Mouse (Mus musculus): Measurements from ENCODE around the gene Chka. TPM values are rescaled to one million over a fixed set of nuclear protein-coding genes. Genes with fewer than 3 reads are reported as not detected.

Gene Chka
- polyA plus RNA-seq, 1 experiment from 2014 or later: 54.0 TPM

DNA sequence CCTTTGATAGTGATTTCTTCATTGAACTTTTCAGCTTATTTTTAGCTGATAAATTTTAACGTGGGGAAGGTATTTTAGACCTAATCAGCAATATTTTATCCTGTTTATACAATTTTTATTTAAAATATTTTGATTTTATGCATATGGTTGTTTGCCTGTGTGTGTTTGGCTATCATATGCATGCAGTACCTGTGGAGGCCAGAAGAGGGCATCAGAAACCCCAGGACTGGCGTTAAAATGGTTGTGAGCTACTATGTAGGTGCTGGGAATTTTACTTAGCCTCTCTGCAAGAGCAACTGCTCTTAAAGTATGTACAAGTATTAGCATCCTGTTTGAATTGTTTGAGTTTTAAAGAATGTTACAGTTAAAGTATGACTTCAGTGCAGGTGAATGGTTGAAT lies 13.4 kb downstream of the Chka start:
- Histone ChIP-seq H3K4me2 (ENCODE audit: low read length) (no peak overlapping the region), H3K9me3 (ENCODE audit: control insufficient read depth, low read length) (no peaks in the 10 kb centered on the region), H3K27me3 (replicated peaks; ENCODE audit: control insufficient read depth, insufficient read depth, low read length) (no peaks in the 10 kb centered on the region), H3K4me3 (ENCODE audit: low read depth, low read length) (no peak overlapping the region), H3K36me3 (ENCODE audit: control insufficient read depth, insufficient read depth, low read length) (peaks cover 14% of the 10 kb centered on the region), H3K4me1 (replicated peaks; ENCODE audit: control insufficient read depth, insufficient read depth, low read length) (peaks cover 4% of the 10 kb centered on the region; the same call in 1 of the 2 replicates), H3K9ac (ENCODE audit: low read length) (no peak overlapping the region), H3K27ac (ENCODE audit: low read depth) (no peak overlapping the region)
- ATAC-seq (replicated peaks; ENCODE audit: low FRiP score, low TSS enrichment, low read depth) (no peak), DNase-seq (ENCODE audit: low spot score) (no peak)
- 84% methylated on average over 2 of the region's 2 CpGs for WGBS

DNA sequence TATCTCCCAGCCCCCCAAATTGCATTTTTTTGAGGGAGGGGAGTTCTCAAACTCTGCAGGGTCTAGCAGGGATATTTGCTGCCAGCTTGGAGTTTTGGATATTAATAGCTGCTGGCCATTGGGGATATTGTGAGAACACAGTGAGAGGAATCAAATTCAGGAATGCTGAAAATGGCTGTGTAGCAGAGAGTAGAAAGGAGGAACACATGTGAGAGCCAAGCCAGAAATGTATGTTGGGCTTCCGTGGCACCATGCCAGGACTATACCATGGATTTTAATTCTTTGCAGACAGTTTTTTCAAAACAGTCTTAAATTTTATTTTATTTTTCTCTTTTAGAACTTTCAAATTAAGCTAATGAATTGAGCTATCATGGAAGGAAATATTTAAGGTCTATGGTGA lies 16.7 kb downstream of the Chka start:
- 77% methylated on average over 1 of the region's 1 CpGs for WGBS
- Histone ChIP-seq H3K4me3 (ENCODE audit: low read depth, low read length) (no peak overlapping the region), H3K27me3 (replicated peaks; ENCODE audit: control insufficient read depth, insufficient read depth, low read length) (no peaks in the 10 kb centered on the region), H3K9ac (ENCODE audit: low read length) (no peak overlapping the region), H3K4me2 (ENCODE audit: low read length) (no peak overlapping the region), H3K9me3 (ENCODE audit: control insufficient read depth, low read length) (no peaks in the 10 kb centered on the region), H3K36me3 (ENCODE audit: control insufficient read depth, insufficient read depth, low read length) (peaks cover 14% of the 10 kb centered on the region), H3K4me1 (replicated peaks; ENCODE audit: control insufficient read depth, insufficient read depth, low read length) (peaks cover 4% of the 10 kb centered on the region), H3K27ac (ENCODE audit: low read depth) (no peak overlapping the region)
- DNase-seq (ENCODE audit: low spot score): no peak
- no peak for ATAC-seq (replicated peaks; ENCODE audit: low FRiP score, low TSS enrichment, low read depth)

DNA sequence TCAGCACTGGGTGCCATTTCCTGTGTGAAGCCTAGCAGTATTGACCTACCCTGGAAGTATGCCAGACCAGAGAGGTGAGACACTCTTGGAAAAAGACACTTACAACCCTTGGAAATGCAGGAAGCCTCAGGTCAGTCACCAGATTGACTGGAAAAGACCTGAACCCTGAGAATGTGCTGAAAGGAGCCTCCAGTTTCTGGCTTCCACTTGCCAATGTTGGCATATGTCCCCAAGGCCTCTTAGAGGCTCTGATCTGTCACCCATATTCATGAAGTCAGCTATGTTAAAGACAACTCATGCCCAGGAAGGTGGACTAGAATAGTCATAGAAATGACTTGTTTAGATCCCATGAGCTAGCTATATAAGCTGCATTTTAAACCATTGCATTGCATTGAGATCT lies 19.9 kb downstream of the Chka start:
- Histone ChIP-seq H3K9ac (ENCODE audit: low read length) (no peak overlapping the region), H3K9me3 (ENCODE audit: control insufficient read depth, low read length) (no peaks in the 10 kb centered on the region), H3K36me3 (ENCODE audit: control insufficient read depth, insufficient read depth, low read length) (peaks cover 9% of the 10 kb centered on the region), H3K27ac (ENCODE audit: low read depth) (no peak overlapping the region), H3K4me2 (ENCODE audit: low read length) (no peak overlapping the region), H3K27me3 (replicated peaks; ENCODE audit: control insufficient read depth, insufficient read depth, low read length) (no peaks in the 10 kb centered on the region), H3K4me1 (replicated peaks; ENCODE audit: control insufficient read depth, insufficient read depth, low read length) (peaks cover 4% of the 10 kb centered on the region), H3K4me3 (ENCODE audit: low read depth, low read length) (no peak overlapping the region)
- ATAC-seq (replicated peaks; ENCODE audit: low FRiP score, low TSS enrichment, low read depth): no peak
- DNase-seq (ENCODE audit: low spot score): no peak

DNA sequence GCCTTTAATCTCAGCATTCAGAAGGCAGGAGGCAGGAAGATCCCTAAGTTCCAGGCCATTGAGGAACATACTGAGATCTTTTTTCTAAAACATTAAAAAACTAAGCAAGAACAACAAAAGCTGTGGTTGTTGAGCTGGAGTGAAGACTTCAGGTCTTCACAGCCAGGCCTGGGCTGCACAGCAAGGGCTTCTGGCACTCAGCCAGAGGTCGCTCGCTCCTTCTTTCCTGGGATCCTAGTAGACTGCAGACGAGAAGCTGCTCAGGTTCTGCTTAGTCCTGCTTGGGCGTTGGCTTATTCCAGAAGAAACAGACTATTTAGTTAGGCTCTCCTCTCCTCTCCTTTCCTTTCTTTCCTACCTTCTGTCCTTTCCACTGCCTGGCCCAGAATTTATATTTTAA lies 20.8 kb downstream of the Chka start:
- H3K9me3 ChIP-seq (ENCODE audit: control insufficient read depth, low read length): no peaks in the 10 kb centered on the region
- DNase-seq (ENCODE audit: low spot score): no peak
- H3K27ac ChIP-seq (ENCODE audit: low read depth): no peak overlapping the region
- WGBS: 60% methylated on average over 4 of the region's 4 CpGs
- H3K4me2 ChIP-seq (ENCODE audit: low read length): no peak overlapping the region
- no peak overlapping the region for H3K9ac ChIP-seq (ENCODE audit: low read length)
- no peaks in the 10 kb centered on the region for H3K27me3 ChIP-seq (replicated peaks; ENCODE audit: control insufficient read depth, insufficient read depth, low read length)
- H3K36me3 ChIP-seq (ENCODE audit: control insufficient read depth, insufficient read depth, low read length): 0 out of 2 replicates have a peak, but pooled peaks cover 13% of the 10 kb centered on the region
- H3K4me1 ChIP-seq (replicated peaks; ENCODE audit: control insufficient read depth, insufficient read depth, low read length): peaks cover 4% of the 10 kb centered on the region
- ATAC-seq (replicated peaks; ENCODE audit: low FRiP score, low TSS enrichment, low read depth): no peak
- no peak overlapping the region for H3K4me3 ChIP-seq (ENCODE audit: low read depth, low read length)

DNA sequence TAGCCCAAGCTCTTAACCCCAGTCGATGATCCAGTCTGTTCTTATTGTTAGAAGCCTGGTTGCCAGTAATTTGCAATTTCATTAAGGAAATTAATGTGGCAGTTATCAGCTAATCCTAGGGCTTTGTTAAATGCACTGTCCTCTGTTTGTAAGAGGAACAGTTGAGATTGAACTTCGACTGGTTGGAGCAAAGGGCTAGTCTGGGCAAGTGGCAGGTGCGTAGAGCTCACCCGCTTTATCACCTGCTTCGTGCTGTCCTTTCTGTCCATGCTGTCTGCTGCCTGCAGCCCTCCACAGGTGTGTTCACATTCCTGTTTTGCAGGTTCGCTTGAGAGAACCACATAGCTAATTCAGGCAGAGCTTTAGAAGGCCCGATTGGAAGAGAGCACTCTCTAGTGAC lies 23.5 kb downstream of the Chka start:
- no peak overlapping the region for H3K4me2 ChIP-seq (ENCODE audit: low read length)
- 0 out of 2 replicates have a peak, but pooled peaks cover 13% of the 10 kb centered on the region for H3K36me3 ChIP-seq (ENCODE audit: control insufficient read depth, insufficient read depth, low read length)
- DNase-seq (ENCODE audit: low spot score) (no peak), ATAC-seq (replicated peaks; ENCODE audit: low FRiP score, low TSS enrichment, low read depth) (no peak)
- H3K4me1 ChIP-seq (replicated peaks; ENCODE audit: control insufficient read depth, insufficient read depth, low read length): peaks cover 3% of the 10 kb centered on the region; the same call in 1 of the 2 replicates
- no peak overlapping the region for H3K9ac ChIP-seq (ENCODE audit: low read length)
- H3K27me3 ChIP-seq (replicated peaks; ENCODE audit: control insufficient read depth, insufficient read depth, low read length): no peaks in the 10 kb centered on the region
- 79% methylated on average over 7 of the region's 7 CpGs for WGBS
- no peak overlapping the region for H3K27ac ChIP-seq (ENCODE audit: low read depth)
- H3K9me3 ChIP-seq (ENCODE audit: control insufficient read depth, low read length): no peaks in the 10 kb centered on the region
- H3K4me3 ChIP-seq (ENCODE audit: low read depth, low read length): no peak overlapping the region

DNA sequence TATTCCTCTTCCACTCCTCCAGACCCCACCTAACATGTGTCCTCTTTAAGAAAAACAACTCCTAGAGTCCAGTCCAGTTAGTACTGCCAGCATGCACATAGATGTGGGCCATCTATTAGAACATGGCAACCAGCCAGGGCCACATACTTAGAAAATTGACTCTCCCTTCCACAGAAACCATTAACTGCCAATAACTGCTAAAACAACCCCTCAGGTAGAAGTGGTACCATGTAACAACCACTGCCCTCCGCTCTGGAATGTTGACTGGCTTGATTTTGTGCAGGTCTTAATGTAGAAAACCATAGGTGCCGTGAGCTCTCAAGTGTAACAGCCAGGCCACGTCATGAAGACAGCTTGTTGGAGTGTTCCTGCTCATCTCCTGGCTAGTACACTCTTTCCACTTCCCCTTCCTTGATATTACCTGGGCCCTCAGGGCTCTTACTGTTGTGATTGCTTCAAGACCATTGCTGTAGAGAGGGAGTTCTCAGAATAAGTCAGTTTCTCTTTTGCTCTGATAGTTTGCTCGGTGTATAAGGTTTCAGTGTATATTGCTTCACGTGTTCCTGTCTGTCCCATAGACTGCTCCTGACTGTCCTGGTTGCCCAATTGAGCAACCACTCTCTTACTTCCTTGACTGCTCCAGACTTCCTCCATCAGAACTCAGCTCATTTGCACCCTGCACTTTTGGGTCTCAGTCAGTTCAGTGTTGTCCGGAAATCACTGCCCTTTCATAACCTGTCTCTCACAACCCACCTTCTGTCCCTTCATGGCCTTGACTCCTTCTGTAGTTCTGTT lies 28.7 kb downstream of the Chka start:
- no peak overlapping the region for H3K27ac ChIP-seq (ENCODE audit: low read depth)
- WGBS: 86% methylated on average over 6 of the region's 6 CpGs
- ATAC-seq (replicated peaks; ENCODE audit: low FRiP score, low TSS enrichment, low read depth): no peak
- no peaks in the 10 kb centered on the region for H3K27me3 ChIP-seq (replicated peaks; ENCODE audit: control insufficient read depth, insufficient read depth, low read length)
- DNase-seq (ENCODE audit: low spot score): no peak
- H3K4me1 ChIP-seq (replicated peaks; ENCODE audit: control insufficient read depth, insufficient read depth, low read length): peaks cover 14% of the 10 kb centered on the region; the same call in 1 of the 2 replicates
- H3K4me3 ChIP-seq (ENCODE audit: low read depth, low read length): no peak overlapping the region
- H3K4me2 ChIP-seq (ENCODE audit: low read length): no peak overlapping the region
- H3K9me3 ChIP-seq (ENCODE audit: control insufficient read depth, low read length): no peaks in the 10 kb centered on the region
- no peak overlapping the region for H3K9ac ChIP-seq (ENCODE audit: low read length)
- H3K36me3 ChIP-seq (ENCODE audit: control insufficient read depth, insufficient read depth, low read length): 0 out of 2 replicates have a peak, but pooled peaks cover 18% of the 10 kb centered on the region

DNA sequence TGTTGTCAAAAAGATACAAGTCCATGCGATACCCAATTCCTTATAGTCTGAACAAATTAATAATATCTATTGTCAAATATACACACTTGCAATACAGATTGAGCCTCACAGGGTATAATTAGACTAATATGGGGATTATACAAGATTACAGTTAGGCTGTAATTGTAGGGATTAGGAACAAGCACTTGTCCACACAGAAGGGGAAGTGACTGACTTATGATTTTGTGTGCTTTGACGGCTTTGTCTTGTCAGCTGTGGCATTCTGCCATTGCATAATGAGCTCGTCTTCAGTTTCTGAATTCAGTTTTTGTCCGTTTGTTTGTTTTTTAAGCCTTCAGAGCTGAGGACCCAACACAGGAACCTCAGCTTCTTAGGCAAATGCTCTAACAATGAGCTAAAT lies 30.6 kb downstream of the Chka start:
- ATAC-seq (replicated peaks; ENCODE audit: low FRiP score, low TSS enrichment, low read depth): no peak
- Histone ChIP-seq H3K27ac (ENCODE audit: low read depth) (no peak overlapping the region), H3K4me1 (replicated peaks; ENCODE audit: control insufficient read depth, insufficient read depth, low read length) (peaks cover 14% of the 10 kb centered on the region; the same call in 1 of the 2 replicates), H3K36me3 (ENCODE audit: control insufficient read depth, insufficient read depth, low read length) (peaks cover 21% of the 10 kb centered on the region), H3K4me3 (ENCODE audit: low read depth, low read length) (no peak overlapping the region), H3K4me2 (ENCODE audit: low read length) (no peak overlapping the region), H3K9ac (ENCODE audit: low read length) (no peak overlapping the region), H3K9me3 (ENCODE audit: control insufficient read depth, low read length) (no peaks in the 10 kb centered on the region), H3K27me3 (replicated peaks; ENCODE audit: control insufficient read depth, insufficient read depth, low read length) (no peaks in the 10 kb centered on the region)
- WGBS: 85% methylated on average over 4 of the region's 4 CpGs
- no peak for DNase-seq (ENCODE audit: low spot score)

DNA sequence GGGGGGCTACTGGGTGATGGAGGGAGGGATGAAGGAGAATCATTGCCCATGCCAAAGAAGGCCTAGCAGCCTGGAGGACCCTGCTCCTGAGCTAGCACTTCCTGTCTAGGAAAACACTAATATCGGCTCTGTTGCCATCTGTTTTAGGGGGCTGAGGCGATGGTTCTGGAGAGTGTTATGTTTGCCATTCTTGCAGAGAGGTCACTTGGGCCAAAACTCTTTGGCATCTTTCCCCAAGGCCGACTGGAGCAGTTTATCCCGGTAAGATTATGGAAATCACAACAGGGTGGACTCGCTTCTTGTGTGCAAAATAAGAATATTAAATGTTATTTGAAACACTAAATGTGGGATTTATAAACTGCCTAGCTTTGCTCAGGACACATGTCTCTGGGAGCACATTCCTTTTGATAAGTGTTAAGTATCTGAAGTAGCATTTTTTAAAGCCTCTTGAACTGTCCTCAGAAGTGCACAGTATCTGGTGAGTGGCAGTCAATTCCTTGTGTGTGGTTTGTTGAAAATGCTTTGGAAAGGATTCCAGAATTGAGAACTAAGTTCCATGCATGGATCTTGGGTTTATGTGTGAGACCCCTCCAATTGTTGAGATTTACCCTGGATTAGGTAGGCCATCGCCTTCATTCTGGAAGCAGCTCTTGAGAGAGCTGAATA lies 32.9 kb downstream of the Chka start:
- peaks cover 14% of the 10 kb centered on the region; the same call in 1 of the 2 replicates for H3K4me1 ChIP-seq (replicated peaks; ENCODE audit: control insufficient read depth, insufficient read depth, low read length)
- no peaks in the 10 kb centered on the region for H3K9me3 ChIP-seq (ENCODE audit: control insufficient read depth, low read length)
- ATAC-seq (replicated peaks; ENCODE audit: low FRiP score, low TSS enrichment, low read depth) (no peak), DNase-seq (ENCODE audit: low spot score) (no peak)
- no peaks in the 10 kb centered on the region for H3K27me3 ChIP-seq (replicated peaks; ENCODE audit: control insufficient read depth, insufficient read depth, low read length)
- H3K4me2 ChIP-seq (ENCODE audit: low read length): no peak overlapping the region
- H3K9ac ChIP-seq (ENCODE audit: low read length): no peak overlapping the region
- 0 out of 2 replicates have a peak overlapping the region, but pooled peaks have one; percentile 25 for H3K27ac ChIP-seq (ENCODE audit: low read depth)
- H3K36me3 ChIP-seq (ENCODE audit: control insufficient read depth, insufficient read depth, low read length): peaks cover 37% of the 10 kb centered on the region
- no peak overlapping the region for H3K4me3 ChIP-seq (ENCODE audit: low read depth, low read length)
- 52% methylated on average over 6 of the region's 6 CpGs for WGBS

Measured in intestine, embryonic 14.5 days (tissue).